Mouse (Mus musculus): ENCODE measurements around the gene Birc3.

Birc3 gene

GRCm38 (mm10) chr9:7805101-7805506, 67.9 kb downstream of the Birc3 start:
- peak; percentile 51 for DNase-seq (ENCODE audit: low read depth)
